Mouse (Mus musculus): ENCODE results near the gene Btnl4. TPM values are rescaled to one million over a fixed set of nuclear protein-coding genes. Genes with fewer than 3 reads are reported as not detected.
"Not testable (repeated sequence)": the region's sequence is repeated elsewhere in the genome, so short reads cannot be mapped to it uniquely, and the experiment has no call there.

The Btnl4 gene
- total RNA-seq, 1 experiment: not detected

GRCm38 (mm10) chr17:34516514-34516913 is 39.4 kb upstream of the Btnl4 start:
- TF ChIP-seq ZC3H11A (IDR thresholded peaks at IDR 0.05; ENCODE audit: borderline replicate concordance, low read depth, low read length) (no peak), MAFK (IDR thresholded peaks at IDR 0.05; ENCODE audit: insufficient read depth, low read depth, low read length) (no peak), ZNF384 (IDR thresholded peaks at IDR 0.05; ENCODE audit: low read depth, low read length) (no peak), CHD2 (IDR thresholded peaks at IDR 0.05; ENCODE audit: low read depth, low read length) (no peak), HCFC1 (IDR thresholded peaks at IDR 0.05; ENCODE audit: borderline replicate concordance, insufficient read depth, low read length) (no peak)
- in situ Hi-C loops (cut with MboI; ENCODE audit: low sequenced_read_pairs in 2 of 2, unreplicated experiment in 2 of 2): no loop called here
- no peaks in the 10 kb centered on the region for H3K36me3 ChIP-seq (ENCODE audit: control insufficient read depth, insufficient read depth, low read length, poor library complexity, severe bottlenecking)
- no peak overlapping the region for H3K9ac ChIP-seq (ENCODE audit: insufficient read depth, low read depth, low read length, poor library complexity, severe bottlenecking)
- no peaks in the 10 kb centered on the region for H3K4me1 ChIP-seq (ENCODE audit: control insufficient read depth in 2 of 2, insufficient read depth in 2 of 2, low read length in 2 of 2, poor library complexity in 1 of 2)
- no peaks in the 10 kb centered on the region for H3K9me3 ChIP-seq (ENCODE audit: control insufficient read depth, insufficient read depth, low read depth, low read length)
- H3K27ac ChIP-seq (ENCODE audit: insufficient read depth, low read depth, low read length, poor library complexity, severe bottlenecking): no peak overlapping the region
- no peak for DNase-seq (ENCODE audit: low read depth, low spot score)
- H3K4me3 ChIP-seq (ENCODE audit: insufficient read depth in 1 of 2, low read depth in 1 of 2, low read length in 2 of 2, poor library complexity in 1 of 2, severe bottlenecking in 1 of 2): no peak overlapping the region

GRCm38 (mm10) chr17:34511723-34512122 is 34.6 kb upstream of the Btnl4 start:
- H3K4me3 ChIP-seq (ENCODE audit: insufficient read depth in 1 of 2, low read depth in 1 of 2, low read length in 2 of 2, poor library complexity in 1 of 2, severe bottlenecking in 1 of 2); H3K9me3 ChIP-seq (ENCODE audit: control insufficient read depth, insufficient read depth, low read depth, low read length); H3K27ac ChIP-seq (ENCODE audit: insufficient read depth, low read depth, low read length, poor library complexity, severe bottlenecking); H3K4me1 ChIP-seq (ENCODE audit: control insufficient read depth in 2 of 2, insufficient read depth in 2 of 2, low read length in 2 of 2, poor library complexity in 1 of 2); H3K36me3 ChIP-seq (ENCODE audit: control insufficient read depth, insufficient read depth, low read length, poor library complexity, severe bottlenecking); in situ Hi-C loops (cut with MboI; ENCODE audit: low sequenced_read_pairs in 2 of 2, unreplicated experiment in 2 of 2); H3K9ac ChIP-seq (ENCODE audit: insufficient read depth, low read depth, low read length, poor library complexity, severe bottlenecking): not testable (repeated sequence)
- DNase-seq (ENCODE audit: low read depth, low spot score): peak; percentile 7

DNA sequence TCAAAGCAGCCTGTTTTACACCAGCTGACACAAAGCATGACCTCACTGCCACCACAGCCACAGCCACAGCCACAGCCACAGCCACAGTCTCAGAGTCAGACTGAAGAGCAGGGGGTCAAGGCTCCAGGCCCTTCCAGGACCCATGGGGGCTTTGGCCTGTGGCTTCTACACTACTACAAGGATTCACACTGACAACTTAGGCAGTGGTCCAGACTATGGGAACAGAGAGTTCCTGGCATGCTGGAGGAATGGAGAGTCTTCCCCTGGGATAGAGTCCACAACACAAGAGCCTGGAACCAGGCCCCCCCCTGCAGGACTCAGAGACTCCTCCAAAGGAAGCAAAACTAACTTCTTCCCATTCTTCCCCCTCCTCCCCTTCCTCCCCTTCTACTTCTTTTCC is 30.5 kb upstream of the Btnl4 start:
- Histone ChIP-seq H3K9ac (ENCODE audit: insufficient read depth, low read depth, low read length, poor library complexity, severe bottlenecking) (no peak overlapping the region), H3K4me3 (ENCODE audit: insufficient read depth in 1 of 2, low read depth in 1 of 2, low read length in 2 of 2, poor library complexity in 1 of 2, severe bottlenecking in 1 of 2) (no peak overlapping the region), H3K27ac (ENCODE audit: insufficient read depth, low read depth, low read length, poor library complexity, severe bottlenecking) (no peak overlapping the region), H3K9me3 (ENCODE audit: control insufficient read depth, insufficient read depth, low read depth, low read length) (no peaks in the 10 kb centered on the region), H3K36me3 (ENCODE audit: control insufficient read depth, insufficient read depth, low read length, poor library complexity, severe bottlenecking) (no peaks in the 10 kb centered on the region), H3K4me1 (ENCODE audit: control insufficient read depth in 2 of 2, insufficient read depth in 2 of 2, low read length in 2 of 2, poor library complexity in 1 of 2) (no peaks in the 10 kb centered on the region)
- in situ Hi-C loops (cut with MboI; ENCODE audit: low sequenced_read_pairs in 2 of 2, unreplicated experiment in 2 of 2): no loop called here
- TF ChIP-seq HCFC1 (IDR thresholded peaks at IDR 0.05; ENCODE audit: borderline replicate concordance, insufficient read depth, low read length) (no peak), ZNF384 (IDR thresholded peaks at IDR 0.05; ENCODE audit: low read depth, low read length) (no peak), ZC3H11A (IDR thresholded peaks at IDR 0.05; ENCODE audit: borderline replicate concordance, low read depth, low read length) (no peak)
- DNase-seq (ENCODE audit: low read depth, low spot score): no peak

DNA sequence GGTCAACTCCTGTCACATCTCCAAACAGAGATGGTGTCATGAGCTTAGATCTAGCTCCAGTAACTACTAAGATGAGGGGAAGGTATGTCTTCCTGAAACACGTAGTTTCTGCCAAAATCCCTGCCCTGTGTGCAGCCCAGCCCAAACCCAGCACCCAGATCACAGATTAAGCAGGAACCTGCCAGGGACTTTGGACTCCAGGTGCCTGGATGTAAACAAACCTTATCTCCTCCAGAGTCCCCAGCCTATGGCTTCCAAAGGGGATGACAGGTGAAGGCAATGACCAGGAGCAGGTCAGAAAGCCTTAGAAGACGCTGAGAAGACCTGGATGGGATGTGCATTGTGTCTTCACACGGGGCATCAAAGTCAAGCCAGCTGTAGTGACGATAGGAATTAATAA is 20.6 kb upstream of the Btnl4 start:
- H3K4me3 ChIP-seq (ENCODE audit: insufficient read depth in 1 of 2, low read depth in 1 of 2, low read length in 2 of 2, poor library complexity in 1 of 2, severe bottlenecking in 1 of 2); H3K27ac ChIP-seq (ENCODE audit: insufficient read depth, low read depth, low read length, poor library complexity, severe bottlenecking); H3K4me1 ChIP-seq (ENCODE audit: control insufficient read depth in 2 of 2, insufficient read depth in 2 of 2, low read length in 2 of 2, poor library complexity in 1 of 2); H3K36me3 ChIP-seq (ENCODE audit: control insufficient read depth, insufficient read depth, low read length, poor library complexity, severe bottlenecking); in situ Hi-C loops (cut with MboI; ENCODE audit: low sequenced_read_pairs in 2 of 2, unreplicated experiment in 2 of 2); H3K9ac ChIP-seq (ENCODE audit: insufficient read depth, low read depth, low read length, poor library complexity, severe bottlenecking); H3K9me3 ChIP-seq (ENCODE audit: control insufficient read depth, insufficient read depth, low read depth, low read length); DNase-seq (ENCODE audit: low read depth, low spot score): not testable (repeated sequence)

DNA sequence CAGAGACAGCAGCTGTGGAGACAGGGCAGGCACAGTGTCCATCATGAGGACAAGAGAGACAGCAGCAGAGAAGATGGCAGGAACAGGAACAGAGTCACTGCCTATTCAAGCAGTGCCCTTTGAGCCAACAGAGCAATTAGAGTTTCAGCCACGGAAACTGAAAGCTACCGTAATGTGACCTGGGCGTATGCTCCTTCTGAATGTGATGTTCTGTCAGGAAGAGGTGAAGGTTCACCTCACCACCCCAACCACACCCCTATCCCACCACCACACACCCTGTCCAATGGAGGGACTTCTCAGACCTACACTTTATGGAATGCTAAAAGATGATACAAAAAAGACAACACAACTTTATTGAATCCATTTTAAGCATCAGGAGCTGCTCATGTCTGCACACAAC is 20.2 kb upstream of the Btnl4 start:
- in situ Hi-C loops (cut with MboI; ENCODE audit: low sequenced_read_pairs in 2 of 2, unreplicated experiment in 2 of 2): not testable (repeated sequence)

More for the DNA sequence above, 20.2 kb upstream of the Btnl4 start:
- H3K4me3 ChIP-seq (ENCODE audit: insufficient read depth in 1 of 2, low read depth in 1 of 2, low read length in 2 of 2, poor library complexity in 1 of 2, severe bottlenecking in 1 of 2); H3K36me3 ChIP-seq (ENCODE audit: control insufficient read depth, insufficient read depth, low read length, poor library complexity, severe bottlenecking); DNase-seq (ENCODE audit: low read depth, low spot score); H3K27ac ChIP-seq (ENCODE audit: insufficient read depth, low read depth, low read length, poor library complexity, severe bottlenecking); H3K4me1 ChIP-seq (ENCODE audit: control insufficient read depth in 2 of 2, insufficient read depth in 2 of 2, low read length in 2 of 2, poor library complexity in 1 of 2); H3K9ac ChIP-seq (ENCODE audit: insufficient read depth, low read depth, low read length, poor library complexity, severe bottlenecking); H3K9me3 ChIP-seq (ENCODE audit: control insufficient read depth, insufficient read depth, low read depth, low read length): not testable (repeated sequence)

Measured in ES-E14 (cell line).